Mouse (Mus musculus): Measurements from ENCODE around the gene Cabp2. TPM values are rescaled to one million over a fixed set of nuclear protein-coding genes. Genes with fewer than 3 reads are reported as not detected.
"Not testable (repeated sequence)": the region's sequence is repeated elsewhere in the genome, so short reads cannot be mapped to it uniquely, and the experiment has no call there.

The Cabp2 gene
- total and polyA plus RNA-seq, 3 experiments, result not detected

DNA sequence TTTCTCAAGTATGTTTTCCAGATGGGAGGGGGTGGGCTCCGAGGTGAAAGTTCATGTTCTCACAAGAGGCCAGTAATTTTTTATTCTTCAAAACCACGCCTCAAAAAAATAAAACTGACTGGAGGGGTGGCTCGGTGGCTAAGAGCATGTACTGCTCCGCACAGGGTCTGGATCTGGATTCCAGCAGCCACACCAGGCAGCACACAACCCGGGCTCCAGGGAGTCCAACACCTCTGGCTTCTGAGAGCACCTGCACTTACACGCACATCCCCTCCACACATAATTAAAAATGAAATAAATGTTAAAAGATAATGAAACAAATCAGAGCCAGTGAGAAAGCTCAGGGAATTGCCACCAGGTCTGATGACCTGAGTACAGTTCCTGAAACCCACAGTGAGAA is 15.1 kb upstream of the Cabp2 start:
- H3K27me3 ChIP-seq (ENCODE audit: control insufficient read depth, insufficient read depth, low read length), result no peaks in the 10 kb centered on the region
- TF ChIP-seq POLR2A (IDR thresholded peaks at IDR 0.05; ENCODE audit: insufficient read depth, low read depth, low read length), result no peak
- no peak for TF ChIP-seq EP300 (IDR thresholded peaks at IDR 0.05; ENCODE audit: insufficient read depth, low read depth, low read length)
- TF ChIP-seq CTCF (IDR thresholded peaks at IDR 0.05), result no peak
- H3K9ac ChIP-seq (ENCODE audit: low read depth, low read length), result no peak overlapping the region
- intact Hi-C loops (cut with DNase I), result no loop called here
- no peak for DNase-seq
- H3K4me3 ChIP-seq, result no peak overlapping the region
- no peak overlapping the region for H3K27ac ChIP-seq
- 64% methylated on average over 6 of the region's 6 CpGs for WGBS
- no peaks in the 10 kb centered on the region; the same call in 1 of the 2 replicates for H3K4me1 ChIP-seq (ENCODE audit: control insufficient read depth, insufficient read depth, low read length)
- H3K79me2 ChIP-seq (replicated peaks; ENCODE audit: control insufficient read depth, insufficient read depth, low read length), result no peaks in the 10 kb centered on the region
- H3K36me3 ChIP-seq (ENCODE audit: control insufficient read depth, insufficient read depth, low read length), result no peaks in the 10 kb centered on the region

DNA sequence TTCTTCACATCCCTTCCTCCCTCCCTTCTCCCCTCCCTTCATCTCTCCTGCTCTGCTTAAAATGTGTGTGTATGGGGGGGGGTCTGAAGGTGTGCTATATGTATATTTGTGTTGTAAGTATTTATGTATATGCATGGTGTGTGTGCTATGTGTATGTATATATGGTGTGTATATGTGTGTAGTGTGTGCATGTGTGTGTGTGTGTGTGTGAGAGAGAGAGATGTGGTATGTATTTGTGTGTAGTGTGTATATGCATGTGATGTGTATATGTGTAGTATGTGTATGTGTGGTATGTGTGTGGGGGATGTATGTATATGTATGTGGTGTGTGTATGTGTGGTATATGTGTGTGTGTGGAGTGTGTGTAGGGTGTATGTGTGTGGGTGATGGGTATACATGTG is 14.5 kb upstream of the Cabp2 start:
- H3K79me2 ChIP-seq (replicated peaks; ENCODE audit: control insufficient read depth, insufficient read depth, low read length), result no peaks in the 10 kb centered on the region
- intact Hi-C loops (cut with DNase I), result no loop called here
- no peak for DNase-seq
- no peak for TF ChIP-seq EP300 (IDR thresholded peaks at IDR 0.05; ENCODE audit: insufficient read depth, low read depth, low read length)
- no peak for TF ChIP-seq POLR2A (IDR thresholded peaks at IDR 0.05; ENCODE audit: insufficient read depth, low read depth, low read length)
- no peak for TF ChIP-seq CTCF (IDR thresholded peaks at IDR 0.05)
- no peak overlapping the region for H3K27ac ChIP-seq
- no peaks in the 10 kb centered on the region for H3K36me3 ChIP-seq (ENCODE audit: control insufficient read depth, insufficient read depth, low read length)
- H3K9ac ChIP-seq (ENCODE audit: low read depth, low read length), result no peak overlapping the region
- H3K4me3 ChIP-seq, result no peak overlapping the region
- H3K4me1 ChIP-seq (ENCODE audit: control insufficient read depth, insufficient read depth, low read length), result no peaks in the 10 kb centered on the region; the same call in 1 of the 2 replicates
- H3K27me3 ChIP-seq (ENCODE audit: control insufficient read depth, insufficient read depth, low read length), result no peaks in the 10 kb centered on the region

DNA sequence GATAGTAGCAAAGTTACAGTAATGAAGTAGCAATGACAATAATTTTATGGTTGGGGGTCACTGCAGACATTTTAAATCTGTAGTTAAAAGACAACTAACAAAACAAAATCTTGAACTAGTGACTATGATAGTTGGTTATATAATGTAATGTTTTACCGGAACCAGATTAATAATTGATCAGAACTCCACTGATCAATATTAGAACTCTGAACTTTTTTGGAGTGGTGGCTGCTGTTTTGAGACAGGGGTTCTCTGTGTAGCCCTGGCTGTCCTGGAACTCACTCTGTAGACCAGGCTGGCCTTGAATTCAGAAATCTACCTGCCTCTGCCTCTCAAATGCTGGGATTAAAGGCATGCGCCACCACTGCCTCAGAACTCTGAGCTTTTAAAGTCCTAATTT is 13.1 kb upstream of the Cabp2 start:
- H3K4me1 ChIP-seq (ENCODE audit: control insufficient read depth, insufficient read depth, low read length); H3K9ac ChIP-seq (ENCODE audit: low read depth, low read length); DNase-seq; intact Hi-C loops (cut with DNase I); H3K4me3 ChIP-seq; H3K36me3 ChIP-seq (ENCODE audit: control insufficient read depth, insufficient read depth, low read length); H3K27me3 ChIP-seq (ENCODE audit: control insufficient read depth, insufficient read depth, low read length); H3K79me2 ChIP-seq (replicated peaks; ENCODE audit: control insufficient read depth, insufficient read depth, low read length); H3K27ac ChIP-seq: not testable (repeated sequence)
- whole genome bisulfite sequencing, result 92% methylated on average over 2 of the region's 2 CpGs

DNA sequence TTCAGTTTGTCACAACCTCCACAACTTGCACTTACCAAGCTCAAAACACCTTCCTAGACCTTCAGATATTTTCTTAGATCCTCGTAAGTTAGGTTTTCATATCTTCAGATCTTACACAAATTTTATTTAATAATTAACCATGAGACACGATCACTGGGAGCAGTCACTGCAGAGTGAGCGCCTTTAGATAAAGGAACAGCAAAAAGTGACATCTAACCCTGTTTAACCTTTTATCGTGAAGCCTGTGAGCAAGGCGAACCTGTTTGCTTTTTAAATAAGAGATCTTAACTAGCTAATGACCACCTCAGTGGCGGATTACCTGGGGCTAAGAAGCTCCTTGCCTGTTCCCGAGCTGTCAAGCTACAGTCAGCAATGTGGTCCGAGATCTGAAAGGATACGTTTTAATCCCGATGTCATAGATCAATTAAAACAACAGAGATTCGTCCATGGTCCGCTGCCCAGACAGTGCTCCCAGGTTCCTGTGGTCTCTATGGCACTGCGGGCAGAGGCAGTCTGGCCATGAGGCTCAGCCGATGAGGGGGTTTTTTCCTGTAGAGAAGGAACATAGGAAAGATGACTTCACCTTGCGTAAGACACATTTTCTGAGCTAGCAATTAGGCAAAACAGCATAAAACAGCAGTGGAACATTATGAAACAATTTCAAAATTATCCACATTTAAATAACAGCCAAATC is 12.5 kb upstream of the Cabp2 start:
- Histone ChIP-seq H3K27me3 (ENCODE audit: control insufficient read depth, insufficient read depth, low read length) (no peaks in the 10 kb centered on the region), H3K36me3 (ENCODE audit: control insufficient read depth, insufficient read depth, low read length) (no peaks in the 10 kb centered on the region)

DNA sequence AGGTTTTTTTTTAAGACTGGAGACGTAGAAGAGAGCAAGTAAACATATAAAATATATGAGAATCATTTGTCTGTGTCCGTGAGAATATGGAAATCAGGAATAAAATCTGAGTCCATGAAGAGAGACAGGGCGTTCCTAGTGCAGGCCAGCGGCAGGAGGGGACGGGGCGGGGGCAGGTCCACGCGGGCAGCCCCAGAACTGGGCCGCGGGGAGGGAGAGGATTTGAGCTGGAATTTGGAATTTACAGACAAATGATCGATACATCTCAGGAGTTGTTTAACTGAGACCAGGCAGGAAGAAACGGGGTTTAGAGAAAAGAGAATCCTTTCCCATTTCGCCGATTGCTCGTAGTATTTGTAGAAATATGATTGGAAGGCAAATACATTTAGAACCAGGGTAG is 11.1 kb upstream of the Cabp2 start:
- no peak overlapping the region for H3K9ac ChIP-seq (ENCODE audit: low read depth, low read length)
- 82% methylated on average over 15 of the region's 15 CpGs for WGBS
- no peaks in the 10 kb centered on the region for H3K79me2 ChIP-seq (replicated peaks; ENCODE audit: control insufficient read depth, insufficient read depth, low read length)
- intact Hi-C loops (cut with DNase I), result no loop called here
- no peak for DNase-seq
- no peak for TF ChIP-seq POLR2A (IDR thresholded peaks at IDR 0.05; ENCODE audit: insufficient read depth, low read depth, low read length)
- TF ChIP-seq EP300 (IDR thresholded peaks at IDR 0.05; ENCODE audit: insufficient read depth, low read depth, low read length), result no peak
- no peak for TF ChIP-seq CTCF (IDR thresholded peaks at IDR 0.05)
- H3K27me3 ChIP-seq (ENCODE audit: control insufficient read depth, insufficient read depth, low read length), result no peaks in the 10 kb centered on the region
- no peaks in the 10 kb centered on the region; the same call in 1 of the 2 replicates for H3K4me1 ChIP-seq (ENCODE audit: control insufficient read depth, insufficient read depth, low read length)
- H3K4me3 ChIP-seq, result no peak overlapping the region
- H3K27ac ChIP-seq, result no peak overlapping the region
- H3K36me3 ChIP-seq (ENCODE audit: control insufficient read depth, insufficient read depth, low read length), result no peaks in the 10 kb centered on the region

More for the DNA sequence above, 12.5 kb upstream of the Cabp2 start:
- intact Hi-C loops (cut with DNase I), result no loop called here
- 81% methylated on average over 15 of the region's 15 CpGs for WGBS
- Histone ChIP-seq H3K4me3 (no peak overlapping the region), H3K79me2 (replicated peaks; ENCODE audit: control insufficient read depth, insufficient read depth, low read length) (no peaks in the 10 kb centered on the region), H3K9ac (ENCODE audit: low read depth, low read length) (no peak overlapping the region), H3K27ac (no peak overlapping the region), H3K4me1 (ENCODE audit: control insufficient read depth, insufficient read depth, low read length) (no peaks in the 10 kb centered on the region; the same call in 1 of the 2 replicates)
- no peak for DNase-seq
- TF ChIP-seq CTCF (IDR thresholded peaks at IDR 0.05), result no peak
- TF ChIP-seq EP300 (IDR thresholded peaks at IDR 0.05; ENCODE audit: insufficient read depth, low read depth, low read length), result no peak

DNA sequence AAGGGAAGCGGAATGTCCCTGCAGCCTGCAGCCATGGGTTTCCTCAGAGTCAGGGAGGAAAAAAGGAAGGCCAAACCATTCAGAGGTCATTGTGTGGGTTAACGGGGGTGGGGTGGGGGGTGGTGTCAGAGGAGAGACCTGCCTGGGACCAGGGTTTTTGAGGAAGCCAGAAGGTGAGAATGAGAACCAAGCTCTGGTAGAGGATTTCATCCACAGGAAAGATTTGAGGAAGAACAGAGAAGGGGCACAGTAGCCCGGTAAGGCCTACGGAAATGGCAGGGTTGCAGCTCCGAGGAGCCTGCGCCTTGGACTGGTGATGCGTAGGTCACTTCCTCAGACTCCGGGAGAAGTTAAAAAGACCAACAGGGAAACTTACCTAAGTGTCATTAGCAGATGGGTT is 10.6 kb upstream of the Cabp2 start:
- Histone ChIP-seq H3K27ac (no peak overlapping the region), H3K79me2 (replicated peaks; ENCODE audit: control insufficient read depth, insufficient read depth, low read length) (no peaks in the 10 kb centered on the region), H3K4me3 (no peak overlapping the region), H3K9ac (ENCODE audit: low read depth, low read length) (no peak overlapping the region), H3K27me3 (ENCODE audit: control insufficient read depth, insufficient read depth, low read length) (no peaks in the 10 kb centered on the region), H3K4me1 (ENCODE audit: control insufficient read depth, insufficient read depth, low read length) (no peaks in the 10 kb centered on the region; the same call in 1 of the 2 replicates), H3K36me3 (ENCODE audit: control insufficient read depth, insufficient read depth, low read length) (no peaks in the 10 kb centered on the region)
- TF ChIP-seq POLR2A (IDR thresholded peaks at IDR 0.05; ENCODE audit: insufficient read depth, low read depth, low read length) (no peak), CTCF (IDR thresholded peaks at IDR 0.05) (no peak), EP300 (IDR thresholded peaks at IDR 0.05; ENCODE audit: insufficient read depth, low read depth, low read length) (no peak)
- intact Hi-C loops (cut with DNase I), result no loop called here
- DNase-seq, result no peak
- 74% methylated on average over 8 of the region's 8 CpGs for WGBS
